Mouse (Mus musculus) liver, postnatal 0 days (tissue): ENCODE measurements around the gene Gstp1. TPM values are rescaled to one million over a fixed set of nuclear protein-coding genes. Genes with fewer than 3 reads are reported as not detected.
A peak's percentile ranks its signal among the peaks of the same experiment; 100 is the strongest.
"Not testable (repeated sequence)": the region's sequence is repeated elsewhere in the genome, so short reads cannot be mapped to it uniquely, and the experiment has no call there.

Source experiments
- ATAC-seq: fragments of 200-750 bp; cut with Nextera tagmentation; 2 replicates; pipeline ENCODE4 v1.8.0; 2017; ENCODE audit warnings: mild to moderate bottlenecking, moderate library complexity
- DNase-seq: peaks from one replicate; pipeline ENCODE4 v3.0.0-alpha.2; 2016
- H3K27ac ChIP-seq: fragments of 300-500 bp; sonication (generic); 2 replicates; pipeline ENCODE4 v1.5.1; 2014; ENCODE audit warnings: antibody characterized with exemption, moderate library complexity, mild to moderate bottlenecking, low read depth
- H3K27me3 ChIP-seq: fragments of 300-500 bp; sonication (generic); 2 replicates; pipeline ENCODE4 v1.6.1; 2014; ENCODE audit warnings: low read length, control low read depth, mixed read lengths; ENCODE audit not compliant: insufficient read depth
- H3K36me3 ChIP-seq: fragments of 300-500 bp; sonication (generic); replicated peaks from 2 replicates; pipeline ENCODE4 v1.6.1; 2014; ENCODE audit warnings: mild to moderate bottlenecking, control low read depth, low read length, moderate library complexity, mixed read lengths; ENCODE audit not compliant: insufficient read depth
- H3K4me1 ChIP-seq: fragments of 300-500 bp; sonication (generic); 2 replicates; pipeline ENCODE4 v1.6.1; 2014; ENCODE audit warnings: antibody characterized with exemption, mild to moderate bottlenecking, control low read depth; ENCODE audit not compliant: insufficient read depth
- H3K4me2 ChIP-seq: fragments of 300-500 bp; sonication (generic); 2 replicates; pipeline ENCODE4 v1.6.1; 2014; ENCODE audit warnings: low read depth, mild to moderate bottlenecking, low read length, moderate library complexity, mixed read lengths
- H3K4me3 ChIP-seq: fragments of 300-500 bp; sonication (generic); 2 replicates; pipeline ENCODE4 v1.5.1; 2014; ENCODE audit warnings: low read depth, low read length
- H3K9ac ChIP-seq: fragments of 300-500 bp; sonication (generic); replicated peaks from 2 replicates; pipeline ENCODE4 v1.6.1; 2014; ENCODE audit warnings: mild to moderate bottlenecking, moderate library complexity
- H3K9me3 ChIP-seq: fragments of 300-500 bp; sonication (generic); 2 replicates; pipeline ENCODE4 v1.6.1; 2016; ENCODE audit warnings: mild to moderate bottlenecking, control low read depth, low read length, mixed read lengths
- CTCF ChIP-seq: sonication (generic); IDR thresholded peaks from 2 replicates; pipeline ENCODE4 v1.5.1; 2016; ENCODE audit warnings: antibody characterized with exemption, low read depth
- EP300 ChIP-seq: IDR thresholded peaks from 2 replicates; pipeline ENCODE4 v1.6.1; 2016; ENCODE audit warnings: antibody characterized with exemption, low read depth, mild to moderate bottlenecking
- WGBS: fragments of 180-500 bp; shearing (Covaris S2); extraction: QIAGEN DNeasy Blood & Tissue Kit; methylation state at CpG from one replicate; pipeline ENCODE4 v1.1.7; 2014; ENCODE audit not compliant: insufficient replicate concordance; 5-methylcytosine and 5-hydroxymethylcytosine counted together
- polyA plus RNA-seq: library from polyadenylated mRNA; unstranded; fragments of >200 nt; fragmentation: Nextera tagmentation; extraction: Ambion mirVana; gene quantifications from 2 replicates; pipeline ENCODE4 v1.2.1, GENCODE M21; 2015

The Gstp1 gene
- polyA plus RNA-seq, 1 experiment from 2014 or later, result 428 TPM

DNA sequence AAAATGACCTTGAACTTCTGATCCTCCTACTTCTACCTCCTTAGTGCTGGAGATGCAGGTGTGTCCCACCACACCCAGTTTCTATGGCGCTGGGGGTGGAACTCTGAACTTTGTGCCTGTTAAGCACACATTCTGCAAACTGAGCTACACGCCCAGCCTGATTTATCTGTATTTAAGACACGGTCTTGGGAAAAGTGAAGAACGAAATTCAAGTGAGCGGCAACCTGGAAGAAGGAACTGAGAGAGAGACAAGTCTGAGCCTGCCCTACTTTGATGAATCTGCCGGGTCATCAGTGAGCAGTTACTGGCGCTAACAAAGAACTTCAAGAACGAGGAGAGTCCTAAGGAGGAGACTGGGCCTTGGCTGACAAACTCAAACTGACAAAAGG, 9.1 kb upstream of the Gstp1 start:
- no peak overlapping the region; the same call in 1 of the 2 replicates for H3K9ac ChIP-seq
- peak overlapping the region; percentile 90 for H3K27ac ChIP-seq
- H3K4me3 ChIP-seq, result 0 out of 2 replicates have a peak overlapping the region, but pooled peaks have one; percentile 5
- 47% methylated on average over 8 of the region's 8 CpGs for WGBS
- peaks cover 13% of the 10 kb centered on the region; the same call in 1 of the 2 replicates for H3K4me1 ChIP-seq
- no peaks in the 10 kb centered on the region for H3K36me3 ChIP-seq
- no peaks in the 10 kb centered on the region for H3K27me3 ChIP-seq
- peak overlapping the region; percentile 48 for H3K4me2 ChIP-seq
- ATAC-seq, result peak; percentile 27
- DNase-seq, result peak; percentile 53
- TF ChIP-seq CTCF (no peak), EP300 (peak; percentile 47)
- no peaks in the 10 kb centered on the region for H3K9me3 ChIP-seq

DNA sequence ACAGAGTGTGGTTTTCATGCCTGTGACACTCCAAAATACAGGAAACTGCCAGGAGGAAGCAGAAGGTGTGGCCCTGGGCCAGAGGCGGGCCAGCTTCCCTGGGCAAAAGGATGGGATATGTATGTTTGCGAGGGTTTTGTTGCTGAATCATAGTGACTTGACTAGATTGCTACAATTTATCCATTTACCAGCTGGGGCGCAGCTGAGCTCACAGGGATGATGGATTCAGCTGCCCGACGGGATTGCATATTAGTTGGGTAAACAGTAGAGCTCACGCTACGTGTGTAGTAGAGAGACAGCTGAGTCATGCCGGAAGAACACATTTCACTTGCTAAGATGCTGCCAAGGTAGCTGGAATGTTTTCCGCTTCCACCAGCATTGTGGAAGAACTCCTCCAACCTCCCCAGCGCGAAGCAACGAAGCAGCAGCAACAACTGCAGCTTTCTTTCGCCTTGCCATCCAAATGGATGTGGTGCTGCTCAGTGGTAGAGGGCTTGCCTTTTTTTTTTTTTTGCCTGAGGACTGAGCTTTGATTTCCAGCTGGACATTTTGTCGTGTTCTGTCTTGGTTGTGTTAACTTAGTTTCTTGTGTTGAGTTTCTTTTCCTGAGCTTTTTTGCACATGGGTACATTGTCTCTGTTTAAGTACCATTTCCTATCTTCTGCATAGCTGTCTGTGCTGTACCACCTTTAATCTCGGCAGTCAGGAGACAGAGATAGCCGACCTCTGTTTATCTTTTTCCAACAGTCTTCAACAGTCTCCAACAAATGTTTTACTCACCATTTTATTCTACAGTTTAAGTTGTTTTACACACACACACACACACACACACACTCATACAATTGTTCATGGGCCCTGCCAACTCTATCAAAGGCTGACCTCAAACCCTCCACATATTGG, 8.4 kb upstream of the Gstp1 start, which contains the start of gene Gstp2:
TSS of gene Gstp2 (minus strand) at position 58 of the 900 bp plus-strand sequence.
- Histone ChIP-seq H3K9me3 (no peaks in the 10 kb centered on the region), H3K4me1 (peaks cover 13% of the 10 kb centered on the region; the same call in 1 of the 2 replicates), H3K27ac (peak within 1 kb of the TSS; percentile 90), H3K27me3 (no peaks in the 10 kb centered on the region), H3K9ac (no peak within 1 kb of the TSS; the same call in none of the 2 replicates), H3K4me3 (no peak within 1 kb of the TSS), H3K4me2 (peak within 1 kb of the TSS; percentile 48), H3K36me3 (no peaks in the 10 kb centered on the region)
- TF ChIP-seq EP300 (peak; percentile 83), CTCF (peak; percentile 71)
- ATAC-seq (peak; percentile 90), DNase-seq (peak; percentile 75)
- WGBS, result 43% methylated on average over 16 of the region's 16 CpGs

DNA sequence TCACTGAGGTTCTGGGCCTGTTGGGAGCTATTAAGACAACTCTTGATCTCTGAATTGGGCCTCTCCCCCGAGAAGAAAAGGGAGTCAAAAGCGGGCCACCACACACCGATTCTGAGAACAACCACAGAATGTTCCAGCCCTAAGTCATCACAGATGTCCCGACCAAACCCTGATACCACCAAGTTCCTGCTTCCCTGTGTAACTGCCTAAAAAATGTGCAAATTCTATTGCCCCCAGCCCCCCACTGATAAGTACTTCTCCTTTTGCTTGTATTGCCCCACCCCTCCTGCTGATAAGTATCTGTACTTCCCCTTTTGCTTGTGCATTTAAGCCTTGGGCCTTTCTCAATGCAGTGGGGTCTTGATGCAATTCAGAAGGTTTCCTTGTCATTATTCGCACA, 6.3 kb upstream of the Gstp1 start:
- H3K4me3 ChIP-seq, ATAC-seq, H3K9ac ChIP-seq, DNase-seq, H3K9me3 ChIP-seq, H3K27me3 ChIP-seq, H3K36me3 ChIP-seq, H3K4me2 ChIP-seq: not testable (repeated sequence)
- Histone ChIP-seq H3K4me1 (peaks cover 13% of the 10 kb centered on the region; the same call in 1 of the 2 replicates), H3K27ac (peak overlapping the region; percentile 9; the same call in 1 of the 2 replicates)
- peak; percentile 60; the same call in 1 of the 2 replicates for TF ChIP-seq EP300
- 44% methylated on average over 5 of the region's 5 CpGs for WGBS

DNA sequence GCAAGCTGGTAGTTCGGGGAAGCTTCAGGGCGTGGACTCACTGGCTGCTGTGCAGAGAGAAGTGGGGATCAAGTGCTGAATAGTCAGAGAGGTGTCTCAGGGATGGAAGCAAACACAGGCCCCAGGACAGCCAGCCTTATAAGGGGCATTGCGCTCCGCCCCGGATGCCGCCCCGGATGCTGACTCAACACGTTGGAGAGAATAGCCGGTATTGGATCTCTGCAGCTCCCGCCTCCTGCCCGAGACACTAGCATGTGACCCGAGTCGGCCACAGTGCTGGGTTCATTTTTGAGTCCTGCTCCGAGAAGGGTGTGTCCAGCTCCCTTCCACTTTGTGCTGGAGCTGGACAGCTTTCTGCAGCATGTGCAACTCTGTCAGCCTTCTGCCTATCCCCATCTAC, 4.3 kb upstream of the Gstp1 start:
- WGBS, result 81% methylated on average over 14 of the region's 14 CpGs
- Histone ChIP-seq H3K36me3 (no peaks in the 10 kb centered on the region), H3K4me1 (peaks cover 12% of the 10 kb centered on the region), H3K9me3 (no peaks in the 10 kb centered on the region), H3K27ac (no peak overlapping the region), H3K9ac (no peak overlapping the region), H3K27me3 (no peaks in the 10 kb centered on the region), H3K4me2 (no peak overlapping the region), H3K4me3 (no peak overlapping the region)
- no peak for TF ChIP-seq CTCF
- TF ChIP-seq EP300, result no peak
- ATAC-seq, result no peak
- DNase-seq, result no peak

DNA sequence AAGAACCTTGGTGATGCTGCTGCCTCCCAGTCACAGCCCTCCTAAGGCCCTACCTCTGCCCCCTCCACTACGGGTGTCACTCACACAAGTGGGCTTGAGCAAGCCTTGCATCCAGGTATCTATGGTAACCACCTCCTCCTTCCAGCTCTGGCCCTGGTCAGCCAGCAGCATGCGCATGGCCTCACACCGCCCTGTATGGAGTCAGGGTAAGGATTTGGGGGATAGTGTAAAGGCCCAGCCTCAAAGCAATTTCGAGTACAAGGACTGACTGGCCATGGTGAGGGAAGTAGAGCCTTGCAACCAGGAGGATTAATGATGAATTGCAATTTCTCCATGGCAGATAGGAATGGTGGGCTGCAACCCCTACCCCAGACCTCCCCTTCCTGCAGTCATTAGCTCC, 3.7 kb upstream of the Gstp1 start:
- not testable (repeated sequence) for H3K36me3 ChIP-seq, H3K4me3 ChIP-seq, DNase-seq, H3K4me2 ChIP-seq, H3K9me3 ChIP-seq, H3K27me3 ChIP-seq, H3K4me1 ChIP-seq, H3K9ac ChIP-seq, ATAC-seq, H3K27ac ChIP-seq
- WGBS, result 85% methylated on average over 3 of the region's 4 CpGs

DNA sequence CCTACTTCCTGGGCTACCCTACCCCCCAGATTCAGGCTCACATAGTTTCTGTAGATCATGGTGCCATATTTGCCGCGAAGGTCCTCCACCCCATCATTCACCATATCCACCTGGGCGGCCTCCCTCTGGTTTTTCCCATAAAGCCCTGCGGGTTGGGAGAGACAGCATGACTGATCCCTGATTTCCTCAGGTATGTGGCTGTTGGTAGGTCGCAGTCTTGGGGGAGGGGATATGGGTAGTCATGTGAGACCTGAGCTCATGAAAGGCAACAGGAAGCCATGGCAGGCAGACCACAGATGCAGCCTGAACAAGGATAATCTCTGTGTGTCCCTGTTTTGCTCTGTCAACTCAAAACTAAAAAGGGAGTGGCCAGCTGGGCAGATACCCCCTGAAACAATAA, 3.2 kb upstream of the Gstp1 start:
- WGBS, result 76% methylated on average over 5 of the region's 5 CpGs
- not testable (repeated sequence) for H3K27ac ChIP-seq, H3K9ac ChIP-seq, H3K36me3 ChIP-seq, ATAC-seq, H3K27me3 ChIP-seq, H3K4me2 ChIP-seq, H3K9me3 ChIP-seq, H3K4me3 ChIP-seq, DNase-seq
- peaks cover 10% of the 10 kb centered on the region for H3K4me1 ChIP-seq

DNA sequence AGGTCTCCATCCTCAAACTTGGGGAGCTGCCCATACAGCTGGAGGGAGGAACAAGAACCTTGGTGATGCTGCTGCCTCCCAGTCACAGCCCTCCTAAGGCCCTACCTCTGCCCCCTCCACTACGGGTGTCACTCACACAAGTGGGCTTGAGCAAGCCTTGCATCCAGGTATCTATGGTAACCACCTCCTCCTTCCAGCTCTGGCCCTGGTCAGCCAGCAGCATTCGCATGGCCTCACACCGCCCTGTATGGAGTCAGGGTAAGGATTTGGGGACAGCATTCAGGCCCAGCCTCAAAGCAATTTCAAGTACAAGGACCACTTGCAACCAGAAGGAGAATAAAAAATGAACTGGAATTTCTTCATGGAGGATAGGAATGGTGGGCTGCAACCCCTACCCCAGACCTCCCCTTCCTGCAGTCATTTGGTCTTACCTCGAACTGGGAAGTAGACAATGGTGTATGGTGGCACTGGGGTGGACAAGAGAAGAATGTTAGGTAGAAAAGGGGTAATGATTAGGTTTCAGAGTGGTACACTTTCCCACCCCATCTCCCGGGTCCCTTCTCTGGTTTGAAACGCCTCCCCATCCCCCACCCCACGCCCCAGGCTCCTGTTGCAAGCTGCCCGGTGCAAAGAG, 514 bp downstream of the Gstp1 start:
- peak overlapping the region; percentile 80 for H3K27ac ChIP-seq
- ATAC-seq, result peak; percentile 14; the same call in 1 of the 2 replicates
- H3K9me3 ChIP-seq, DNase-seq, H3K36me3 ChIP-seq, H3K27me3 ChIP-seq: not testable (repeated sequence)
- peak overlapping the region; percentile 87 for H3K4me2 ChIP-seq
- peaks cover 15% of the 10 kb centered on the region for H3K4me1 ChIP-seq
- H3K9ac ChIP-seq, result peak overlapping the region; percentile 81
- 24% methylated on average over 7 of the region's 8 CpGs for WGBS
- H3K4me3 ChIP-seq, result peak overlapping the region; percentile 69
